Mouse (Mus musculus) pancreas, adult 10 weeks (tissue): ENCODE measurements around the gene Snrpd3. TPM values are rescaled to one million over a fixed set of nuclear protein-coding genes. Genes with fewer than 3 reads are reported as not detected.

Source experiments
- polyA plus RNA-seq: library from polyadenylated mRNA; stranded (reverse); fragments of 350-450 nt; fragmentation: Illumina TruSeq; extraction: RNeasy Lipid Tissue Mini Kit (QIAGEN cat#74804); gene quantifications from one replicate; pipeline ENCODE4 v1.2.3, GENCODE M21; 2015; ENCODE audit warnings: low read depth, low replicate concordance; ENCODE audit not compliant: insufficient read depth

Snrpd3 gene
- polyA plus RNA-seq: 13.6 TPM

DNA sequence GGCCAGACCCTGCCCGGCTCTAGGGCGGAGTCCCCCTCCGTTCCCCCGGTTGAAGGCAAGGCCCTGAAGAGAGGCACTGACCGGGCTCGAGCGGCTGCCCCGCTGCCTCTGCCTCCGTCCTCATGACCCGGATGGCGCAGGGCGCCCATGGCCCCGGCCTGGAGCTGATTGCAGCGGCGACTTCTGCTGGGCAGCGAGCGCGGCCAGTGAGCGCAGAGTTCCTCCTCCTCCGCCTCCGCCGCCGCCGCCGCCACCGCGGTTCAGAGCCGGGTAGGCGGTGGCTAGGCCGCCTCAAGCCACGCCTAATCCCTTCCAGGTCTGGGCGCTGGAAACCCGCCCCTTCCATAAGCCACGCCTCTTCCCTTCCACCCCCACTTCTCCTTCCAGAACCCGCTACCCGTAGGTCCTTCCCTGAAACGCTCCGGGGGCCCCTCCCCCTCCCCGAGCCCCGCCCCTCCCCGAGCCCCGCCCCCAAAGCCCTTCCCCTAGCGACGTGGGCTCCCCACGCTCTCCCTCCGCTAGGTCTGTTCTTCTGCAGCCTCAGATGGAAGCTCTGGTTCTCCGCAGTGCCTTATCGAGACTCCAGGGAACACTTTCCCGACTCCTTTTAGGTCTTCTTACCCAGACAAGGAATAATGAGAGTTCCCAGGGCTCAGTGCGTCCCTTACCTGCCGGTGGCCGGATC, at the start of gene Snrpd3:
Gene Snrpd3 (plus strand): TSS at position 479 of the 685 bp plus-strand sequence.

DNA sequence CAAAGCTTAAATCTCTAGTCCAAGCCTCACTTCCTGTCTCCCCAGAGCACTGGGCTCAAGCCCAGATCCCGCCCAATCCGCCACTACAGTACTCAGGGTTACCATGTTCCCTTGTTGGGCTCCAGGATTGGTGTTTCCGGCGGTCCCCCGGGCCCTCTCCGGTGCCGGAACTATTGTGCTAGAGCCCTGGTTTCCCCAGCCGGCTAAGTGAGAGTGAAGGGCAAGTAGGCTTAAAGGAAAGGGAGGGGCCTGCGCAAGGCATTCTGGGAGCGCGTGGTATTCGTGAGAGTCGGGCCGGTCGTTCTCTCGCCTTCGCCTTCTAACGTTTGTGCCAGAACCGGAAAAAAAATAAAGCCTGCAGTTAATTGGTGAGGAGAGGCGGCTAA, 400 bp downstream of the Snrpd3 start, which contains the start of gene Gucd1:
Gene Gucd1 (minus strand): TSS at position 215 of the 386 bp plus-strand sequence.

DNA sequence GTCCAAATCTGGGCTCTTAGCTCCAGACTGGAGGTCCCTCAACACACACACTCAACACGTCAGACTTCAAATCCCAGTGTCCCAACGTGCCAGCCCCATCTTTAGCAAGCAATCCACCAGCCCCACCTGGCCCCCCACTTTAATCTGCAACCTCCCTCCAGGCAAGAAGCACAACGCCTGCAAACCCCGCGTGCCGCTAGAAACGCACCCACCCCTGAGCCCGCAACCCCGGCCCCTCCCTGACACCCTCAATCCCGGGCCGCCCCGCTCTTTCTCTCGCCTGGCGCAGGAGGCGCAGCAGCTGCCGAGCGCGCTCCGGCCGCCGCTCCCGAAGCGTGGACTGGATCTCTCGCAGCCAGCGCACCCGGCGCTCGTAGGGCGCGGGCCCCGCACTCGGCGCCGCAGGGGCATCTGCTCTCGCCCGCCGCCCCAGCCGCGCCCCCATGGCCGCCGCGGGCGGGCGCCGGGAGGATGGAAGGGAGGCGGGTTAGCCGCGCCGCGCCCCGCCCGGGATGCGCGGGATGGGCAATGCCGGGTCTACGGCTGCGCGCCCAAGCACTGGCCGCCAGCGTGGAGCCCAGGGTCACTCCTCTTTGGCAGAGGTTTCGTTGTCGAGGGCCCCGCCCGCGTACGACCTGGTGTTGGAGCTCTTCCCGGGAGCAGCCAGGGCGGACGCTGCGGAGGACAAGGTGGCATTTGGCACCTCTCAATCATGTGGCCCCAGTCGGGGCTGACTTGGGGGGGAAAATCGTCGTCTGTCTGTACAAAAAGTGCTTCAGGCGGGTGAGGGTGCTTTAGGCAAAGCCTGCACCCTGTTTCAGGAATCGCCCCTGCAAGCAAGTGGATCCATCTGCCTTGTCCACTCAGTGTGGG, 42.6 kb downstream of the Snrpd3 start, which contains the start of gene Lrrc75b:
Gene Lrrc75b (minus strand): TSS at position 655 of the 873 bp plus-strand sequence.

DNA sequence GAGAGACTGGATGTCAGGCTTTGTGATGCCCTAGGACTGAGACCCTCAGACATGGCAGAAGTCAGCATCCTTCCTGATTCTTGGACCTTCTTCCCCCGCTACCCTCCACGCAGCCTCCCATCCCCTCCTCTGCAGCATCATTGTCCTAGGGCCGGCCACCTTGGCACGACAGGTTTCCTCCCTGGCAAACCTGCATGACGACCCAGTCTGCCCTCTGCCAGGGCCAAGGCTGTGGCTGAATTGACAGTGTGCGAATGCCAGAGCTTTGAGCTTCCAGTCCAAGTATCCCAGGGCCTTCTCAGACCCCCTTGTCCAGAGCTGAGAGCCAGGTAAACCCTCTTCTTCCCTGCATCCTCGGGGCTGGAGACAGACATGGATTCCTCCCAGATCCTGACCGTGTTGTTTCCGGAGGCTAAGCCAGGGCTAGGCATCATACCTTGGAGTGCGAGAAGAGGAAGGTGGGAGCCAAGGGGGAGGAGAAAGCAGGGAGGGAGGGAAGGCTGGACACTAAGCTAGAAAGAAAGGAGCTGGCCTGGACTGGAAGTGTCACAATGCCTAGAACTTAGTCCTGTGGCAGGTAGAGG, 43.8 kb downstream of the Snrpd3 start, which contains the start of gene Ggt1:
Gene Ggt1 (plus strand): TSS at position 534 of the 584 bp plus-strand sequence.

Other genes with a start within 250 kb of the Snrpd3 start
- 0.52 TPM for gene Adora2a, start 200.7 kb upstream of the Snrpd3 start, polyA plus RNA-seq
- 3.7 TPM for gene Upb1, start 116.4 kb upstream of the Snrpd3 start, polyA plus RNA-seq
- gene Gucd1, start 421 bp downstream of the Snrpd3 start, polyA plus RNA-seq: 17.1 TPM
- gene Lrrc75b, start 42.8 kb downstream of the Snrpd3 start, polyA plus RNA-seq: 1.8 TPM
- 317 TPM for gene Ggt1, start 44.1 kb downstream of the Snrpd3 start, polyA plus RNA-seq
- gene Ggt5, start 71.8 kb downstream of the Snrpd3 start, polyA plus RNA-seq: 2.0 TPM
- 6.1 TPM for gene Susd2, start 126.5 kb downstream of the Snrpd3 start, polyA plus RNA-seq
- gene Cabin1, start 246.8 kb downstream of the Snrpd3 start, polyA plus RNA-seq: 25.9 TPM